Mouse (Mus musculus) small intestine, adult 2 months (tissue): Measurements from ENCODE around the gene Sema5a.

Experiments used
- CTCF ChIP-seq: fragments of 200-500 bp; IDR thresholded peaks from 2 replicates; pipeline ENCODE4 v1.5.1; 2012; ENCODE audit warnings: low read depth, mild to moderate bottlenecking, control low read depth, inconsistent platforms, low read length, moderate library complexity, mixed read lengths; ENCODE audit not compliant: insufficient replicate concordance, insufficient read length; ENCODE audit errors: extremely low read depth
- POLR2A ChIP-seq: fragments of 200-500 bp; IDR thresholded peaks from 2 replicates; pipeline ENCODE4 v1.6.1; 2012; ENCODE audit warnings: low read depth, mild to moderate bottlenecking, control low read depth, inconsistent platforms, low read length, moderate library complexity

GRCm38 (mm10) chr15:32718964-32719311 is 474.3 kb downstream of the Sema5a start:
- TF ChIP-seq CTCF (no peak), POLR2A (no peak)
